Mouse (Mus musculus): ENCODE measurements around the gene Dgkq. TPM values are rescaled to one million over a fixed set of nuclear protein-coding genes. Genes with fewer than 3 reads are reported as not detected.
"Not testable (repeated sequence)": the region's sequence is repeated elsewhere in the genome, so short reads cannot be mapped to it uniquely, and the experiment has no call there.

The Dgkq gene
- total RNA-seq, 2 experiments from 2014 or later, result 8.3 to 9.3 TPM

GRCm38 (mm10) chr5:108658611-108659010 is 10.9 kb downstream of the Dgkq start:
- ATAC-seq (replicated peaks; ENCODE audit: poor library complexity, severe bottlenecking), result no peak

DNA sequence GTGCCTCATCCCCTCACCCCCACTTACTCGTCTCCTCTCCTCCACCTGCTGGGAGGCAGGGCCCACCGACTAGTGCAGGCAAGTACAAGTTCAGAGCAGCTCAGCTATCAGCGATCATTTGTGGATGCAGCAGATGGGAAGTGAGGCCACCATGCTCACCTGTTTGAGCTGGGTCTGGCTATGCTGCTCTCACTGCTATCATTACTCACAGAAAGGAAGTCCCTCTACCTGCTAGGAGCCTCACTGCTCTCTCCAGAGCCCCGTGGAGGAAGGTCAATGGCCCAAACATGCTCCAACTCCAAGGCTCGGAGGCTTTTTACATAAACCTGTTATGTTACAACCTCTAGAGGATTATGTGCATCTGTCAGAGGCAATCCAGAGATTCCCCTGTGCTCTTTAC is 12.1 kb downstream of the Dgkq start:
- no peak for ATAC-seq (replicated peaks; ENCODE audit: poor library complexity, severe bottlenecking)

- no peak for ATAC-seq (replicated peaks; ENCODE audit: poor library complexity, severe bottlenecking)
Observed at GRCm38 (mm10) chr5:108655891-108656650, 13.4 kb downstream of the Dgkq start.

DNA sequence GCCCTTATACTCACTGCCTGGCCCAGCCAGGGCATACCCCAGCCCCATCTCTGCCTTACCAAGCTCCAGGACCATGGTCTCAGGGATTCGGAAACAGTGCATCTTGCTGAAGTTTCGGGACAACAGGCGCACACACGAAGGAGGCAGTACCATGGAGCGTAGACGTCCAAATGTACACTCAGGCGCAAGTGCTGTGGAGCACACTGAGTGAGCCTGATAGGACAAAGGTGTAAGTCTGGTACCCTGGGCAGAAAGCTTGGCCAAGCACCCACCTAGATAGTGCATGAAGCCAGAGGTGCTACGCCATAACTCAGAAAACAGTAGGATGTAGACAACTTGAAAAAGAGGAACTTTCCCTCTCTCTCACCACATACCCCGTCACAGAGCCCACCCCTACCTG is 14.1 kb downstream of the Dgkq start:
- peak; percentile 18; the same call in 1 of the 2 replicates for ATAC-seq (replicated peaks; ENCODE audit: poor library complexity, severe bottlenecking)

- ATAC-seq (replicated peaks; ENCODE audit: poor library complexity, severe bottlenecking), result no peak
Observed at GRCm38 (mm10) chr5:108654444-108654990, 15.0 kb downstream of the Dgkq start.

GRCm38 (mm10) chr5:108653341-108653740 is 16.1 kb downstream of the Dgkq start:
- ATAC-seq (replicated peaks; ENCODE audit: poor library complexity, severe bottlenecking), result no peak

GRCm38 (mm10) chr5:108651823-108652222 is 17.6 kb downstream of the Dgkq start:
- peak; percentile 60 for ATAC-seq (replicated peaks; ENCODE audit: poor library complexity, severe bottlenecking)

GRCm38 (mm10) chr5:108651136-108651720 is 18.2 kb downstream of the Dgkq start:
- no peak for ATAC-seq (replicated peaks; ENCODE audit: poor library complexity, severe bottlenecking)

GRCm38 (mm10) chr5:108650341-108650740 is 19.1 kb downstream of the Dgkq start:
- ATAC-seq (replicated peaks; ENCODE audit: poor library complexity, severe bottlenecking), result no peak

- ATAC-seq (replicated peaks; ENCODE audit: poor library complexity, severe bottlenecking), result no peak
Observed at GRCm38 (mm10) chr5:108648937-108649576, 20.4 kb downstream of the Dgkq start.

DNA sequence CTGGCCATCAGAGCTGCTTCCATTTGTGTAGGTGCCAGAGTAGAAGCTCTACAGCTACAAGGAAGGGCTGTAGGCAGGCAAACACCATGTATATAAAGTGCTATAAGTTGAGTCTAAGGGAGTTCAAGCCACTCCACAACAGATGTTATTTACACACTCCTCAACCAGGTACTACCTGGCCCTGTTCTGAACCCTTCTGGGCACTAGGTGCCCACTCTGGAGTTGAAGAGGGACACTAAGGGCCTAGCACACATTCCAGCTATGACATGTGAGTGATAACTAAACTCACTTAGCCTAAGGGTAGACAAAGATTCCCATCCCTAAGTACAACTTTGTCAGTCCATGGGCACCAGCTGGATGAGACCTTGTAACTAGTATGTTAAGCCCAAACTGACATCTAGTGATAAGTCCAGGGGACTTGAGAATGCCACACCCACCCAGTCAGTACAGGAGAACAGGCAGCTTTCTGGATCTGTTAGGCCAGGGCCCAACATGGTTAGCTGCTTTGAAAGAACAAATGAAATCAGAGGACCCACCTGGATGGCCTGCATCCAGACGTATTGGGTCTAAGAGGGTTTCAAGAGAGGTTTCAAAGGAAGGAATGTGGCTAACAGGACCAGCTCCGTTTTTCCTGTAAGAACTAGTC is 21.5 kb downstream of the Dgkq start:
- ATAC-seq (replicated peaks; ENCODE audit: poor library complexity, severe bottlenecking), result no peak

GRCm38 (mm10) chr5:108647311-108647710 is 22.2 kb downstream of the Dgkq start:
- ATAC-seq (replicated peaks; ENCODE audit: poor library complexity, severe bottlenecking), result no peak

DNA sequence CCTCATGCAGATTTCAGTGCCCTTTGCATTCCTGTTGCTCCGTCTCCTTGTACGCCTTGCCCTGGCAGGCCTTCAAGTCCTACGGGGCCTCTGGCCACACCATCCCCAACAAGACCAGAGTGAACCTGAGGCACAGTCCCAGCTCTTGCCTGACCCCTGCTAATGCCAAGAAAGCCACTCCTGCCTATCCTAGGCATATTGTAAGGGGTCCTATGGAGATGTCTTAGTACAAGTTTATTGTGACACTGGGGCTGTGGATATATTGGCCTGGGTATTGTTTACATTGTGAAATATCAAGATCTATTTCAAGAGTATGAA is 23.2 kb downstream of the Dgkq start:
- ATAC-seq (replicated peaks; ENCODE audit: poor library complexity, severe bottlenecking), result no peak

DNA sequence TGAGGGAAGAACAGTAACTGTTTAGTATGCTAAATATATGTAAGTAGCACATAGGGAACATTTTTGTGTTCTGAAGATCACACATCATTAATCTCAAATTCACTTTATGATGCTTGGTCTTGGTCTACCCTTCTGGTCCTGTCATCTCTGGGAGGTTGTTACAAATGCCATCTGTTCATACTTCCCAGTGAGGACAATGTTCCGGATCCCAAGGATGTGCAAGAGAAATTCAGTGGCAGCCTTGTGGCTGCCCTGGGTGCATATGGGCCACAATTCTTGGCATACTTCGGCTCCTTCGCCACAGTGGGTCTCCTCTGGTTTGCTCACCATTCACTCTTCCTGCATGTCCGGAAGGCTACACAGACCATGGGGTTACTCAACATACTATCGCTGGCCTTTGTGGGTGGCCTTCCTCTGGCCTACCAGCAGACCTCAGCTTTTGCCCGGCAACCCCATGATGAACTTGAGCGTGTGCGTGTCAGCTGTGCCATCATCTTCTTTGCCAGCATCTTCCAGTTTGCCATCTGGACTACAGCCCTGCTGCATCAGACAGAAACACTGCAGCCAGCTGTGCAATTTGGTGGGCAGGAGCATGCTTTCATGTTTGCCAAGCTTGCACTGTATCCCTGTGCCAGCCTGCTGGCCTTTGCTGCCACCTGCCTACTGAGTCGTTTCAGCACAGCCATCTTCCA is 23.7 kb downstream of the Dgkq start:
- no peak for ATAC-seq (replicated peaks; ENCODE audit: poor library complexity, severe bottlenecking)

GRCm38 (mm10) chr5:108643674-108644073 is 25.8 kb downstream of the Dgkq start:
- no peak for ATAC-seq (replicated peaks; ENCODE audit: poor library complexity, severe bottlenecking)

- peak; percentile 96 for ATAC-seq (replicated peaks; ENCODE audit: poor library complexity, severe bottlenecking)
Observed at GRCm38 (mm10) chr5:108636172-108636571, 33.3 kb downstream of the Dgkq start.

- not testable (repeated sequence) for ATAC-seq (replicated peaks; ENCODE audit: poor library complexity, severe bottlenecking)
Observed at GRCm38 (mm10) chr5:108634088-108634487, 35.4 kb downstream of the Dgkq start.

- ATAC-seq (replicated peaks; ENCODE audit: poor library complexity, severe bottlenecking), result no peak
Observed at GRCm38 (mm10) chr5:108633676-108634075, 35.8 kb downstream of the Dgkq start.

DNA sequence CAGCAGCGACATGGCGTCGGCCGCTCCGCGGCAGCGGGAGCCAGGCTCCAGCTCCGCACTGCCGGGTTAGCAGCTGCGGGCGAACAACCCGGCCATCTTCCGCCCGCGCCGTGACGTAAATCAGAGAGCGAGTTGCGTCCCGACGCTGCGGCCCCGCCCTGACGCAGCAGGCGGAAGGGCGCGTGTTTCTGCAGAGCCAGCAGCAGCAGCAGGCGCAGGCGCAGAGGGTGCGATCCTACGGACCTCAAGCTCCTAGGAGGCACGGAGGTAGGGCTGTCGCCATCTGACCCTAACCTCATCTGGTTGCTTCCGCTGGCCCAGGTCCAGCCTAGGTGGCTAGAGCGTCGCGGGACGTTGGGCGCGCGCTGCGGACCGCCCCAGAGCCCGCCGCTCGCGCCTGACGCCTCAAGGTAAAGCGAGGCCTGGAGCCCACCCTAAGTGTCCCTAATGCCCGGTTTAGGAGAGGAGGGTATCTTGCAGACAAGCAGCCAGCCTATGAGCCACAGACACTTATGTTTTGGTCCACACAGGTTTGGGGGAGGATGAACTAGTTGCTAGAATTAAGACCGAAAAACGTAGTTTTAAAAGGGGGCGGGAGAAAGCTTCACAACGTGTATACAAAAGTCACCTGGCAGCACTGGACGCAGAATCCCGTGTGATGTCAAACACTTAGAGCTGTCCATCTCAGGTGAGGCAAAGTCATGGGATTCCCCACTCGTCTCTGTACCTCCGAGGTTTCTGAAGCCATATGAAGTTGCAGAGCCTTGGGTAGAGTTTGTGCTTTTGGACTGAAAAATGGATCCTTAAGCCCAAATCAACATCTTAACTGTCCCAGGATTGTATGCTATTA is 39.6 kb downstream of the Dgkq start, which contains the start of the genes Gak and Tmem175:
TSS of gene Gak (minus strand) at position 122 of the 850 bp plus-strand sequence.
TSS of gene Tmem175 (plus strand) at position 137 of the 850 bp plus-strand sequence.
- ATAC-seq (replicated peaks; ENCODE audit: poor library complexity, severe bottlenecking), result peak; percentile 91
